Mouse (Mus musculus) mouse trophoblast stem cell (cell line): ENCODE data around the gene Ccl9.
"Not testable (repeated sequence)": the region's sequence is repeated elsewhere in the genome, so short reads cannot be mapped to it uniquely, and the experiment has no call there.

Source experiments
- in situ Hi-C, 2 experiments: fragments of 300-500 bp; cut with MseI, MboI; formaldehyde crosslinking; loops; 2 replicates in 1 of 2; 3 replicates in 1 of 2; pipeline ENCODE4 v1.15.1; 2025

The Ccl9 gene

DNA sequence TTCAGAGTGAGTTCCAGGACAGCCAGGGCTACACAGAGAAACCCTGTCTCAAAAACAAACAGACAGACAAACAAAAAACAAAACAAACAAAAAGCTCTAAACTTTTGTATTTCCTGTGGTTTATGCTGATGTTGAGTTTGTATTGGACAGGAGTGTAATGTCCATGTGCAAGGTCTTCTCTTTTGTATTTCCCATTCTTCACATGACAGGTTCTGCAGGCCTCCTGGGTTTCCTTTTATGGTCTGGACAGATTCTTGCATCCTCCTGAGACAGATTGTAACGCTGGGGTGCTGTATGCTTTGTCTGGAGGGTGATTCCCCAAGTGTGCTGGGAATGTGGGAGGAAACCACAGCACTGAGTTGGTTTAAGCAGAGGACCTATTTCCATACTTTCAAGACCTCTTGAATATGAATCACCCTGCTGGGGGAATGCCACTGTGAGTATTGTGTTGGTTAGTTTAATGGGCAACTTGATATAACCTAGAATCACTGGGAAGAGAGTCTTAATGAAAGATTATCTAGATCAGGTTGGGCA lies 2.3 kb upstream of the Ccl9 start:
- in situ Hi-C loops, result no loop called here

DNA sequence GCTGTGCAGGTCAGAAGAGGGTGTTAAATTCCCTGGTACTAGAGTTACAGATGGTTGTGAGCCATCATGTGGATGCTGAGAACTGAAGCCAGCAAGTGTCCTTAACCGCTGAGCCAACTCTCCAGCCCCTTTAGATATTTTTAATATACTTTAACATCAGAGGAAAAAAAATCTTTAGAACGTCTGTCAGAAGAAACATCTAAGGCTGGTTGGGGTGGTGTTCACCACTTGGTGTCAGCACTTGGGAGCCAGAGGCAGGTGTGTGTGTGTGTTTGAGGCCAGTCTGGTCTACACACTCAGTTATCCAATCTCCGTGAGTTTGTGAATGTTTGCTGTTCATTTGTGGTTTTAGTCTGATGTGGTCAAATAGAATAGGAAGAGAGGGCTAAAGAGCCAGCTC lies 563 bp upstream of the Ccl9 start:
- in situ Hi-C loops, result no loop called here

DNA sequence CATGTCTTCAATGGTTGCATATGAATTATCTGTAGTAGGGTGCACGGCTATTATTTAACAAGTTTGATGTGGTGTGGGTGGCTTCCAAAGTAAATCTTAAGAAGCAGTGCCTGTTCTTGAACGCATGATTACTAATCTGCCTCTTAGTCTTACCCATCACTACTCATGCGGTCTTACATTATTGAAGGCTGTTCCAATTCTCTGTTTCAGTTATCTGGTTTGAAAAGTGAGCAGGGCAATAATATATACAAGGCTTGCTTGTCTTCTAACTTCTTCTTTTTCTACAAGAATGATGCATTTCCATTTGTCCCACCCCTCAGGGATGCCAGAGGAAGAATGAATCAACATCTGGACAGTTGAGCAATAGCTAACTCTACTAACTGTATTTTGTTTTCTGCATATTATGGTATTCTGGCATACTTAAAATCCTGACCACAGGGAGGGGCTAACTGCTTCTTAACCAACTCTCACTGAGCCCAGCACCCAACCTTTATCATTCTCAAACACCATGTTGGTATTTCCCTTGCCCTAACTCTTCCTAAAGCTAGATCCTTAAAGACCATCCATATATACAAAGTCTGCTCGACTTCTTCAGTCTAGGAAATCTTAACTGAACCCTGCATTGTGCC lies 1.4 kb downstream of the Ccl9 start:
- in situ Hi-C loops, result no loop called here

- in situ Hi-C loops, result no loop called here
These were observed 5.6 kb downstream of the Ccl9 start for GRCm38 (mm10) chr11:83572834-83573233.

DNA sequence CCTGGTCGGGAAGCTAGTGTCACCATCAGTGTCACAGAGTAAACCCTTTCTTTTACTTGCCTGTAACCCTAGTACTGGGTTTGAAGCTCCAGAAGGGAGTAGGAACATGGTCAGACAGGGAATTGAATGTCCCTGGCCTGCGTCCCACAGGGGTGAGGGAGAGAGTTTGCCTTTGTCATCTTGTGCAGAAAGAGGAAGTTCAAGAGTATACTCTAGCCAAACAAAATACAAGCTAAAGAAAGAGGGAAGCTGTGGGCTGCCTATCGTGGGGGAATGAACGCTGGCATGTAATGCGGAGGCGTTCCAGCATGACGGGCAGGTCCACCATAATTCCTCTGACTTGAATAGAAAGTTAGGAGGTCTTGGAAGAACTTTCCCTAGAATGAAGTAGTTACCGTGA lies 6.2 kb downstream of the Ccl9 start:
- in situ Hi-C loops, result no loop called here

- in situ Hi-C loops, result no loop called here
These were observed 8.2 kb downstream of the Ccl9 start for GRCm38 (mm10) chr11:83570189-83570588.

- in situ Hi-C loops, result no loop called here
These were observed 9.2 kb downstream of the Ccl9 start for GRCm38 (mm10) chr11:83569249-83569648.

DNA sequence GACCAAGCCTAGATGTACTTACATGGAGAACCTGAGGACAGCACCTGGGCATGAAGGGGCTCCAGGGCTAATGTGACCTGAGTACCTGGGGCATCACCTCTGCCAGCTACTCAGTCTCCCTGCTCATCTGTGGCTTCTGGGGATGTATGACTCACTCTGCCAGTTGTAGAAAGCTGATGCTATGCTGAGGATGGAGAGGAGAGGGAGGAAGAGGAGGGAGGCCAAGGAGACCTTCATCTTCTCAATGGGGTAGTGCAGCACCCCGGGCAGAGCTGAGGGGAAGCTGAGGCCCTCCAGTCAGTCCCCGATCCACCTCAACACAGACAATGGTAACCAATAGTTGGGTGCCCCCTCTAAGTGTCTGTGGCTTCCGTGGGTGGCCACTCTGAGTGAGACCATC lies 9.7 kb downstream of the Ccl9 start:
- in situ Hi-C loops, result no loop called here

DNA sequence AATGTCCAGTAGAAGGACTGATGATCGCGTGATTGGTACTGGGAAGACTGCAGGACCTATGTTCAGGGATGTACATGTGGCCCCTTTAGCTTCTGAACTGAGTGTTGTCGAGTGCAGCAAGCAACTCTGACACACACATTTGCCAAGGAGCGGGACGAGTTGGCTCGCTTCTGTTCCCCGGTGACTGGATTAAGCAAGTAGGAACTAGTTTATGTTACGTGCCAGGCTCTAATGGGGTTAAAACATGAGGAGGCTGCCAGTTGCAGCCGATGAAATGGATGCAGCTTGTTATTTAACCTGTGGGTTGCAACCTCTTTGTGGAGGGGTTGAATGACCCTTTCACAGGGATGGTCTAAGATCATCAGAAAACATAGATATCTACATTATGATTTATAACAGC lies 10.4 kb downstream of the Ccl9 start:
- in situ Hi-C loops, result no loop called here

- in situ Hi-C loops, result no loop called here
These were observed 11.1 kb downstream of the Ccl9 start for GRCm38 (mm10) chr11:83567311-83567710.

- in situ Hi-C loops, result no loop called here
These were observed 11.8 kb downstream of the Ccl9 start for GRCm38 (mm10) chr11:83566617-83567016.

DNA sequence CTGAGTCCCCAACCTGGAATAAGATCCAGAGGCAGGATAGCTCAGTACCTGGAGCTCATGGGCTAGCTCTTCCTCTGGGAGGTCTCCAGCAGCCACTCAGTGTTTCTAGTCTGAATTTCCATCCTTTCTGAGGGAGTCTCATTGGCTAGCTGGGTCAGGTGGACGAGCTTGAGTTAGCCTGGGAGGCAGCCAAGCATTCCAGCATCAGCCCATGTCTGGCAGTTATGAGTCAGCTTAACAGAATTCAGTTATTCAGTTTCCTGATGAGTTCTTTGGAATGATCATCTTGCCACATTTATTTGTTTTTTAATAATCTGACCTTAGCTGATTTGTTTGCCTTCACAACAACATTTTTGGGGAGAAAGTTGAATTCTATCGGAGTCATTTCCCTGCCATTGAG lies 14.7 kb downstream of the Ccl9 start:
- in situ Hi-C loops, result no loop called here

- in situ Hi-C loops, result no loop called here
These were observed 16.0 kb downstream of the Ccl9 start for GRCm38 (mm10) chr11:83562311-83562887.

GRCm38 (mm10) chr11:83560405-83560804 lies 18.0 kb downstream of the Ccl9 start:
- in situ Hi-C loops, result no loop called here

GRCm38 (mm10) chr11:83557074-83557473 lies 21.4 kb downstream of the Ccl9 start:
- in situ Hi-C loops, result loop anchor here (5.0 kb wide), 3 partner anchors 75 to 180 kb away; no protein-coding TSS in a partner anchor

- in situ Hi-C loops, result loop anchor here (5.0 kb wide), 3 partner anchors 76 to 181 kb away; no protein-coding TSS in a partner anchor
These were observed 22.2 kb downstream of the Ccl9 start for GRCm38 (mm10) chr11:83556085-83556781.

- in situ Hi-C loops, result no loop called here
These were observed 26.8 kb downstream of the Ccl9 start for GRCm38 (mm10) chr11:83551668-83552067.

DNA sequence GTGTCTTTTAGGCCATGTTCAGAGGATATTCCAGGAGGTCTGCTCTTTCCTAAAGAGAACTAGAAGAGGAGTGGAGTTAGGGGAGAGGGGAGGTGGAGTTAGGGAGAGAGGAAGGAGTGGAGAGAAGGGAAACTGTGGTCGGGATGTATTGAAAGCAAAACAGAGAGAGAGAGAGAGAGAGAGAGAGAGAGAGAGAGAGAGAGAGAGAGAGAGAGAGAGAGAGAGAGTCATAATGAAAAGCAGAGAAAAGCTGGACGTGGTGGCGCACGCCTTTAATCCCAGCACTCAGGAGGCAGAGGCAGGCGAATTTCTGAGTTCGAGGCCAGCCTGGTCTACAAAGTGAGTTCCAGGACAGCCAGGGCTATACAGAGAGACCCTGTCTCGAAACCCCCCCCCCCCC lies 27.4 kb downstream of the Ccl9 start:
- in situ Hi-C loops, result not testable (repeated sequence)

DNA sequence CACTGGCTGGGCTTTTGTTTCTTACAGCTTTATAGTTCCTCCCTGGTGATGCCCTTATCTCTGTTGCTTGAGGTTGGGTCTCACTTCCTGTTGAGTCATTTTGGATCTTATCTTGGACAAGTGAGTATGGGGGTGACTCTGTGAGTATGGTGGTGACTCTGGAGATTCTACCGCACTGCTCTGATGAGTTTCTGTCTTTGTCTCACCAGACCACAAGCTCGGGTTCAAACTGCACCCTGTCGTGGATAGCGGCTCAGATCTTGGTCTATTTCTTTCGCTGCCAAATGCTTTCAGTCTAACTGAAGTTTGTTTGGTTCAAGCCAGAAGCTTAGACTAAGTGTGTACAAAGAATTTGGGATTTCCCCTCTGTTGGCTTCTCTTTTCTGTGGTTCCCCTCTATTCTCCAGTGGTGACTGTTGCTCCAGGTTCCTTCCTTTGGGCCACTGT lies 28.2 kb downstream of the Ccl9 start:
- in situ Hi-C loops, result no loop called here

GRCm38 (mm10) chr11:83544214-83544613 lies 34.2 kb downstream of the Ccl9 start:
- in situ Hi-C loops, result no loop called here

DNA sequence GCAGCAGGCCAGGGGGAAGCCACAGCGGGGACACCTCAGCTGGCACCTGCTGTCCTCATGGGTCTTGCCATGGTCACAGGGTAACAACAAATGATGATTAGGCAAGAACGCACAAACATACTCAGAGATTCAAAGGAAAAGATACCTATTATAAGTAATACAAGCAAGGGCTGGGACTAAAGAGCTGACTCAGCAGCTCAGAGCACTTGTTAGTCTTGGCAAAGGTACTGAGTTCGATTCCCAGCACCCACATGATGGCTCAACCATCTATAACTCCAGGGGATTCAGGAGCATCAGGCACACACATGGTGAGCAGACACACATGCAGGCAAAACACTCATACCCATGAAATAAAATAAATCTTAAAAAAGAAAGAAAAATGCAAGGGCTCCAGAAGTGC lies 37.0 kb downstream of the Ccl9 start:
- in situ Hi-C loops, result no loop called here

DNA sequence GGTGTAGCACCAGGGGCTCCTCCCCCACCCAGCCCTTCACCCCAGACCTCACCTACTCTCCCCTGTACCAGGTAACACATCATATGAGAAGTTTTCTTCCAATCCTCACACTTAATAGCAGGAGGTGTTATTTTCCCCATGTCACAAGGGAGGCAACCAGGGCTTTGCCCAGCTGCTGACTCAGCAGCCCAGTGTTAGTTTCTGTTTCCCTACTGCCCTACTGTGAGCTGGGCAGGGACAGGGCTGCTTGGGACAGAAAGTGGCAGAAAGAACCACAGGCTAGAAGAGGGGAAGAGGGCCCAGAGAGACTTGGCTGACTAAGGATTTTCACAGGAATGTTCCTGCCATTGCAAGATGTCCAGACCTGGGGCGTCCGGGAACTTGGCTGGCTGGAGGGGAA lies 37.5 kb downstream of the Ccl9 start:
- in situ Hi-C loops, result no loop called here
